Mouse (Mus musculus) bone marrow, adult 2 months (tissue): Measurements from ENCODE around the gene Spata2. TPM values are rescaled to one million over a fixed set of nuclear protein-coding genes. Genes with fewer than 3 reads are reported as not detected.
A peak's percentile ranks its signal among the peaks of the same experiment; 100 is the strongest.

Source experiments
- H3K27ac ChIP-seq: fragments of 200-500 bp; 2 replicates; pipeline ENCODE4 v1.5.1; 2012; ENCODE audit warnings: low read depth, mild to moderate bottlenecking, control low read depth, inconsistent platforms, low read length; ENCODE audit not compliant: control insufficient read depth, poor library complexity, insufficient read depth
- H3K4me1 ChIP-seq: fragments of 200-500 bp; 2 replicates; pipeline ENCODE4 v1.6.1; 2011; ENCODE audit warnings: low read length; ENCODE audit not compliant: control insufficient read depth, insufficient read depth
- H3K4me3 ChIP-seq: fragments of 200-500 bp; replicated peaks from 2 replicates; pipeline ENCODE3; 2011; ENCODE audit warnings: mild to moderate bottlenecking, low read depth, low read length, control low read depth; ENCODE audit not compliant: control insufficient read depth
- CTCF ChIP-seq: fragments of 200-500 bp; IDR thresholded peaks from 2 replicates; pipeline ENCODE4 v1.5.1; 2011; ENCODE audit warnings: low read length, control low read depth; ENCODE audit not compliant: control insufficient read depth, insufficient read depth
- POLR2A ChIP-seq: fragments of 200-500 bp; IDR thresholded peaks from 2 replicates; pipeline ENCODE4 v1.6.1; 2011; ENCODE audit warnings: low read depth, mild to moderate bottlenecking, control low read depth, low read length, borderline replicate concordance; ENCODE audit not compliant: control insufficient read depth
- WGBS: fragments of 180-500 bp; shearing (Covaris S2); methylation state at CpG from one replicate; pipeline ENCODE4 v1.1.7; 2018; 5-methylcytosine and 5-hydroxymethylcytosine counted together
- polyA plus RNA-seq: library from polyadenylated mRNA; stranded (reverse); fragments of >200 nt; gene quantifications from 2 replicates; pipeline ENCODE4 v1.2.4, GENCODE M21; 2011; ENCODE audit warnings: low replicate concordance; ENCODE audit not compliant: missing spikeins, insufficient read depth, insufficient read length

Gene Spata2
- polyA plus RNA-seq, 1 experiment = 9.1 TPM

DNA sequence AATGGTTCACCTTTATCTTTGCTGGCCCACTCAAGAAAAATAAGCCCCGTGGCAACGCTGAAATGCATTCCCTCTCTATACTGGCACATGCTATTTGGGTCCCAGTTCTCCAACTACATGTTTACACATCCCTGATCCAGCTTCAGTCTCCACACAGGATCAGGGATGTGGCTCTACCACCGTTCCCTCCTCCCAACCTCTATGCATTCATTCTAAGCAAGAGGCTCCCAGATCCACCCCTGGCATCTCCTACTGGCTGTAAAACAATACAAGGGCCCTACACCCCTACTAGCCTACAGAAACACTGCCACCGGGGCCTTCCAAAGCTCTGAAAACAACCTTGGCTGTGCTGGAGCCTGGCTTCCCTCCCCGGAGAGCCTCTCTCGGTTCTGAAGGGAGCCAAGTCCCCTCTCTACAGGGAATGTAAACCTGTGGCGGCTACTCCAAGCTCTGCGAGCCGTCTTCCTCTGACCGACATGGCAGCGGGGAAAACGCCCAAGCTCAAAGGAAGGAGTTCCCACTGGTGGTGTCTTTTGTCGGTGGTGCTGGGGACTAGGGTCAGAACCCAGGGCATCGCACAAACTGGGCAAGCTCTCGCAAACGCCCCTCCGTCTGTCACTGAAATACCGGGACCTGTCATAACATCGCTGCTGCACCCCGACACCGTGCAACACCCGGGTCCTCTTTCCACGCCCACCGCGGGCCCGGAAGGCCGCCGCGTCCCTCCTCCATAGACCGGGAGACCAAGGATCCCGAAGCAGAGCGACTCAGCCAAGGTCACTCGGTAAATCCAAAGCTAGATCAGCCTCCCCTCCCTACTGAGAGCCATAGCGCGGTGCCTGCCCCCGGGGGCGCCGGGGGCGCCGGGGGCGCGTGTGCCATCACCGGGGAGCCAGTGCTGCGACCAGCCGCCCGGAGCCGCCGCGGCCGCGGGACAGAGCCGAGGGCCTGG is 654 bp downstream of the Spata2 start, which contains the start of gene Rnf114:
Gene Rnf114, plus strand, starts transcription at position 889 of the 952 bp plus-strand sequence.
- H3K4me1 ChIP-seq = no peaks in the 10 kb centered on the region; the same call in 1 of the 2 replicates
- H3K4me3 ChIP-seq = peak within 1 kb of the TSS; percentile 97
- no peak for TF ChIP-seq POLR2A
- no peak for TF ChIP-seq CTCF
- WGBS = 3% methylated on average over 52 of the region's 52 CpGs
- peak within 1 kb of the TSS; percentile 100 for H3K27ac ChIP-seq

DNA sequence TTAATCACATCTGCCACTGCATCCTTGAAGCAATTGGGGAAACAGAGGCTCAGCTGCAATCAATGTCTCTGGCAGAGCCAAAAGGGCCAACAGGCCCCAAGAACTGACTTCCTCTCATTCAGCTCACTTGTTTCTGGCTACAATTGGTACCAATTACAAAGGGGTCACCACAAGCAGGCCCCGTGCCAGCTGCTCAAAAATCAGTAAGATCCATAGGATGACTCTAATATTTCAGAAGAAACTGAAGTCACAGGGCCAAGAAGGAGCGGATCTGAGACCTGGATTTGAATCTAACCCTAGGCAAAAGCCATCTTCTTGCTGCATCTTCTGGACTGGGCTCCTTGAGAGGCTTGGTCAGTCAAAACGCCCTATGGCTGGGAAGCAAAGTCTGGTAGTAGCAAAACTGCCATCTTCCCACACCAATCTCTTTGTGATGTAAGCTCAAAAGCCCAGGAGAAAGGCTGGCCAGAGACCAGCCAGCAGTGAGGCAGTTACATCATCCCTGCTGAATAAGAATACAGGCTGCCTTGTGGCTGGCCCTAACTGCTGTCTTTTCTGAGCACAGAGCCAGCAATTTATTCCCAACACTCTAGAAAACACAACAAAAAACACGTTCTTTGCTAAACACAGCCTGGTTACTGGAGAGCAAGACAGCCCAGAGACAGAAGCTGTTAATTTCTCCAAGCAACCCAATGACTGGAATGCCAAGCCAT is 1.7 kb downstream of the Spata2 start:
- H3K27ac ChIP-seq = no peak overlapping the region
- 75% methylated on average over 4 of the region's 4 CpGs for WGBS
- no peaks in the 10 kb centered on the region; the same call in 1 of the 2 replicates for H3K4me1 ChIP-seq
- TF ChIP-seq POLR2A (no peak), CTCF (no peak)
- no peak overlapping the region for H3K4me3 ChIP-seq

DNA sequence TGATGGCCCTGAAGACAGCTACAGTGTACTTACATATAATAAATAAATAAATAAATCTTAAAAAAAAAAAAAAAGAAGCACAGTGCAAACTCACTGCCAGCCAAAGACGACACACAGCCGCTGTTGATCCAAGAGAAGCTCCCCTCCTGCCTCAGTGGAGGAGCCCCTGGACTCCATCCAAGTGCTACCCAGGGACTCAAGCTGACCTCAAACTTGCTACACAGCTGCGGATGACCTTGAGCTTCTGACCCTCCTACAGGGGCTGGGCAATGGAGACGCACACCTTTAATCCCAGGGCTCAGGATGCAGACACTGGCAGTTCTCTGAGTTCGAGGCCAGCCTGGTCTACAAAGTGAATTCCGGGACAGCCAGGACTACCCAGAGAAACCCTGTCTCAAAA is 4.7 kb downstream of the Spata2 start:
- 92% methylated on average over 6 of the region's 6 CpGs for WGBS
- TF ChIP-seq CTCF (no peak), POLR2A (no peak)
- no peaks in the 10 kb centered on the region; the same call in 1 of the 2 replicates for H3K4me1 ChIP-seq
- no peak overlapping the region for H3K4me3 ChIP-seq
- H3K27ac ChIP-seq = no peak overlapping the region

DNA sequence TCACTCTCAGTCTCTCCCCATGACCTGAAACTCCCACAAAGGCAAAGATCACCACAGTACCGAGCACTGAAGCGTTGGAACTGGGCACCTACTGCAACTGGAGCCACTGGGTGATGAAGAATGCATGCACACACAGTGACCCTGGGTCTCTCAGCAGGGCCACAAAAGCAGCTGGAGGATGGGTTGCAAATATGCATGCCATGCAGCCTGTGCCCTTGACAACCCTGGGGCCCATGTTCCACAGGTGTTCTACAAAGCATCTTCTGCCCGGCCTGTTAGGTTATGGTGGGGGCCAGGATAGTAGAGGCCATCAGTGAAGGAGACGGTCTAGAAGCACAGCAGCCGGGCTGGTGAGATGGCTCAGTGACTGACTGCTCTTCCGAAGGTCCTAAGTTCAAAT is 5.1 kb downstream of the Spata2 start:
- Histone ChIP-seq H3K4me1 (no peaks in the 10 kb centered on the region; the same call in 1 of the 2 replicates), H3K4me3 (no peak overlapping the region), H3K27ac (no peak overlapping the region)
- no peak for TF ChIP-seq CTCF
- TF ChIP-seq POLR2A = no peak
- 92% methylated on average over 6 of the region's 6 CpGs for WGBS

DNA sequence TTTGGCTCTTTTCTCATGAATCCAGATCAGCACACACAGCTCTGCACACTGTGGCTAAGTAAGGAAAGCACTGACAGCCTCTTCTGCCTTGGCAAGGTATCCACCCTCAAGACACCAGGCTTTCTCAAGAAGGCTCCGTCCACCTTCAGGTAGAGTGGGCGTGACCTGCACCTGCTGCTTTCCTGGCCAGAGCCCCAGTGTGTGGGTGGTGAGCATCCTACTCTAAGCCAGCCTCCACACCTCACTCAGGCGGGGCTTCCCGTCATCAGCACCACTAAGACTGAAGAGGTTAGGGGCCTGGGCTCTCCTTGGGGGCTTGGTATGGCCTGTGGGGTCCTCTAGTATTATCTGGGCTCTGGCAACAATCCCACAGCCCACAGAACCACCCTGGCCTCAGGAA is 6.1 kb downstream of the Spata2 start:
- WGBS = 82% methylated on average over 4 of the region's 4 CpGs
- TF ChIP-seq CTCF (no peak), POLR2A (no peak)
- Histone ChIP-seq H3K4me1 (no peaks in the 10 kb centered on the region), H3K4me3 (no peak overlapping the region), H3K27ac (no peak overlapping the region)

DNA sequence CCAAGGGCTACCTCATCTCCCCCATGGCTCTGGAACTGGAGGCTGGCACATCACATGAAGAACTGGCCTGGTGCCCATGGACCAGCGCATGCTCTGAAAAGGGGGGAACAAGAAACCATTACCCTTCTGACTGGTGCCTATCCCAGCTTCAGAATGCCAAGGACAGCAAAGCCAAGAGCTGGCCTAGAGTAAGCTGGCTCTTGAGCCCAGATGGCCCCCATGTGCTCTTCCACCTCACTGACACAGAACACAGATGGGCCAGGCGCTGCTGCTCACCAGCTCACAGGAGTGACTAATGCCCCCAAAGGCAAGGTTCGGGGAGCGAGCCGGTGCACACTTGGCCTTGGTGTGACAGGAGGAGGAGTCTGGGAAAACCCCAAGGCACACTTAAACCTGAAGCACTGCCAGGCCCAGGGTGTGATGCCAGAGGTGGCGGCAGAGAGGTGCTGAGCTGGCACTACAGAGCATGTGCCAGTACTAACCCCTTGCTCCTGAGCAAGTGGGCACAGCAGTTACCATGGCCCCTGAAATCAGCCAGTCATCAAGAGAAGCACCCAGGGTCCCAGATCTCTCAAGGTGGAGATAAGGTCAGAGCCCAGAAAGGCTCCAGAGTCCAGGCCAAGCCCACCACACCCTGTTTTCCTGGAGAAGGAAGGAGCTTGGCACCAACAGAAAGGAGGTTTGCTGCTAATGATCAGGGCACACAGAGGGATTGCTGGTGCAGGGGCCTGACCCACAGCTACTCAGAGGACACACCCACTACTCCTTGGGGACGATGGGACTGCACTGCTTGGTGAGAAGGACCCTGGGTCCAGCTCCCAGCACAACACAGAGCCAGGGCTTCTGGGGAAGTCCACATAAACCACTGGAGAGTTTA is 6.9 kb downstream of the Spata2 start:
- 78% methylated on average over 7 of the region's 7 CpGs for WGBS
- Histone ChIP-seq H3K27ac (no peak overlapping the region; the same call in 1 of the 2 replicates), H3K4me1 (no peaks in the 10 kb centered on the region), H3K4me3 (no peak overlapping the region)
- TF ChIP-seq POLR2A = no peak
- no peak for TF ChIP-seq CTCF

DNA sequence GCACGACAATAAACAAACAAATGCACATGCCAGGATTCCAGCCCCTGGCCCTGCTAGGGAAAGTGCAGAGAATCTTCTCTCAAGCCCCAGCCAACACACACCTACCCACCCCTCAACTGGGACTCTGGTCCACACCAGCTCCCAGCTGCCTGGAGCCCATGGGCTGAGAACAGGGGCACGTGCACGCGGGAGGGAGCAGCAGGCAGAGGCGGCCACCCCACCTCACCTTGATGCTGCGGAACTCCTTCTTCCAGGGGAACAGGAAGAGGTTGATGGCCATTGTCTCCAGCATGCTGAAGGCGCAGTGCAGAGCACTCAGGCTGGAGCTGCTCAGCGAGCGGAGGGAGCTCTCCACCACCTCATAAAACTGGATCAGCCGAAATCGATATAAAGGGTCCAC is 7.8 kb downstream of the Spata2 start:
- no peak overlapping the region for H3K4me3 ChIP-seq
- WGBS = 92% methylated on average over 11 of the region's 11 CpGs
- H3K4me1 ChIP-seq = no peaks in the 10 kb centered on the region
- TF ChIP-seq CTCF (no peak), POLR2A (no peak)
- no peak overlapping the region for H3K27ac ChIP-seq
